Mouse (Mus musculus): Measurements from ENCODE around the gene Actbl2. TPM values are rescaled to one million over a fixed set of nuclear protein-coding genes. Genes with fewer than 3 reads are reported as not detected.

The Actbl2 gene
- total RNA-seq, 2 experiments from 2014 or later = not detected

DNA sequence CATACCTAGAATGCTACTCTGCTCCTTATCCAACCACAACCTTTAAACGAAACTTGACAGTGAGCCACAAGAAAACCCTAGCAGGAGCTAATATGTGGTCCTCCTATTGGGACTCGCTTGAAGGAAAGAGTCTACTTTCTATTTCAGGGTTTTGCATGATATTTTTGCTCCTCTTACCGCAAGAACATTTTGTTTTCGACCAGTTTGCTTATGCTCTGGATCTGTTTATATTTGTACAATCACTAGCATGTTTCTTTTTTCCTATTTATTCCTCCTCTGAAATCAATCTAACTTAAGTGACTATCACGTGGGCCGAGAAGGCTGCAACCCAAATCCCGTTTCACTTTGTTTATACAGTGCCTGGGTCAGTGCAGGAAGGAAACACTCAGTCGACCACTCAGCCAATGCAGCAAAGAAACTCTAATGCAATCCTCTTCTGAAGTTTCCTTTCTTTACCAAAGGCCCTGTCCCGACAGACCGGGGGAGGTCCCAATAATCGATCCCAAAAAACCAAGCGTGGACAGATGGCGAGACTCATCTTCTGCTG is 15.0 kb downstream of the Actbl2 start:
- no peak for DNase-seq (ENCODE audit: low spot score)

GRCm38 (mm10) chr13:111271868-111272267 is 17.1 kb downstream of the Actbl2 start:
- DNase-seq (ENCODE audit: low spot score) = no peak

DNA sequence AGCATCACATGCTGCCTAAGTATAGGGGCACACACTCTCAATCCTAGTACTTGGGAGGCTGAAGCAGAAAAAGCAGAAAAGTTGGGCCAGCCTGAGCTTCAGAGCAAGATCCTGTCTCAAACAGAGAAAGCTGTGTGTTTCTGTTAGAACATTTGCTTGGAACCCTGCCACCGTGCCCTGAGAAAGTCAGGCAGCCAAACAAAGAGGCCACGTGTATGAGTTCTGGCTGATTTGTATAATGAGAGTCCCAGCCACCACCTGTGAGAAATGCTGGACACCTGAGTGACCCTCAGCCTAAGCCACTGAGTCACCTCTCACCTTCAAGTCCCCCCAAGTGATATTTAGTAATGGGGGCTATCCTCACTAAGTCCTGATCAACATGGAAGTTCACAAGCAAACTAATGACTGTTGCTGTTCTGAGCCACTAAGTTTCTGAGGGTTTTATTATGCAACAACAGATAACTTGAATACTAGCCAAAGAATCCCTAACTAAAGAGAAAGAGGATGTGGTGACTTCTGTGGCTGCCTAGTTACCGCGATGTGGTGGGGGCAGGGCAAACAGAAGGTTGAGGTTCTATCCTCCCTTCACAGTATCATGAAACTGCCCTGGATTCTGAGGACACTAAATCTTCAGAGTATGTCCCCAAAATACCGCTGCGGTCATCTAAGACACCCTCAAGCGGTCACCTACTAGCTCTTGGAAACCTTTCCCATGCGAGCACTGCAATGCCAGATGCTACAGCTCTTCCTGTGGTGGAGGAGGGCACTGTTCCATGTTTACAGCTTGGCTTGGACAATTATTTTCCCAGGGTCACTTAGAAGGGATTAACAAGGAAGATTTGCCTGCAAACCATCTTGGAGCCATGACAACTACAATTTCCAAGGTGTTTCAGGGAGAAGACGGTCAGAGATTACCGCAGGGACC is 31.9 kb downstream of the Actbl2 start:
- DNase-seq (ENCODE audit: low spot score) = no peak

GRCm38 (mm10) chr13:111291161-111291957 is 36.5 kb downstream of the Actbl2 start:
- DNase-seq (ENCODE audit: low spot score) = no peak

GRCm38 (mm10) chr13:111291958-111292493 is 37.2 kb downstream of the Actbl2 start:
- no peak for DNase-seq (ENCODE audit: low spot score)

DNA sequence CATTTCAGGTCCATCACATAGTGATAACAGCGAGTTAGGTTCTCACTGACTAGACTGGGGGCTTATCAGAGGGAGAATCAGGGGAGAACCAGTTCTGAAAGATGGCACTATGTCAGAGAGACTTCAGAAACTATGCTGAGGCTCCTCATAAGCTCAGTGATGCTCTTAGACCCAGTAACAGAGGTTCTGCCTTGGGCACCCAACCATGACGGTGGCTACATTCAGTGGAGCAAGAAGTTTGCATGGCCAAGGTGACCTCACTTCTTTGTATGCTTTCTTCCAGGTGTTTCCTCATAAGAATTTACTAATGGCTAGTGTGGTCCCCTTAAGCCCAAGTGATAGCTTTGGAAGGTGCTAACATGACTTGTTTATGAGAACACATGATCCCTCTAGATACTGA is 38.7 kb downstream of the Actbl2 start:
- DNase-seq (ENCODE audit: low spot score) = no peak

- no peak for DNase-seq (ENCODE audit: low spot score)
These were observed 40.2 kb downstream of the Actbl2 start for GRCm38 (mm10) chr13:111294965-111295494.

DNA sequence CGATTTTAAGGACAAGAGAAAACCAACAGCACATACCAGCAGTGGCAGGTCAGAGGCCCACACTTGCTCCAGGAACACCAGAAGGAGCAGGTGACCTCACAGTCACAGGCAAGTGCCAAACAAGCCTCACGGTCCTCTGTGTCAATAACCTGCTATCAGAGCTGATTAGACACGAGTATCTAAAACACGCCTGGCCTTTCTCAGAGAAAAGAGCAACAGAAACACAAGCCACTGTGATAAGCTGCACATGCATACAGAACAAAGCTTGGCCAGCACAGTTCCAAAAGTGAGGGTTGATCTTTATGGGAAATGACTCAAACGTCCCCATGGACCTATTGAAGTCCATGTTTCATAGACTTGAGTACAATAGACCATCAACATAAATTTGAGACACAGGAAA is 41.2 kb downstream of the Actbl2 start:
- DNase-seq (ENCODE audit: low spot score) = no peak

DNA sequence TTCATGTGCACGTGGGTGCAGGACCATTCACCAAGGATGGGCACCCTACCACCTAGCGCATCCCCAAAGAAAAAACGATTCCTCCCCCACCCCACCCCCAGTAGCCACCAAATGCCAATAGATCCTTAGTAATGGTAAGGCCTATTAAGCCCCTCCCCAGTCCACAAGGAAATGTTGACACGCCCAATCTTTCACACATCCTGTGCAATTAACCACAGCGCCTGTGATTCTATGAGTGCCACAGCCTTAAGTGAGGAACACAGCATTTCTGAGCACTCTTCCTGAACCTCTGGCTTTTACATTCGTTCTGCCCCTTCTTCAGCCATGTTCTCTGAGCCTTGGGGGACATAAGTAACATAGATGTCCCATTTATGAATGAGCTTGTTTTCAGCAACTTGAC is 42.8 kb downstream of the Actbl2 start:
- no peak for DNase-seq (ENCODE audit: low spot score)

- no peak for DNase-seq (ENCODE audit: low spot score)
These were observed 44.4 kb downstream of the Actbl2 start for GRCm38 (mm10) chr13:111299145-111299713.

DNA sequence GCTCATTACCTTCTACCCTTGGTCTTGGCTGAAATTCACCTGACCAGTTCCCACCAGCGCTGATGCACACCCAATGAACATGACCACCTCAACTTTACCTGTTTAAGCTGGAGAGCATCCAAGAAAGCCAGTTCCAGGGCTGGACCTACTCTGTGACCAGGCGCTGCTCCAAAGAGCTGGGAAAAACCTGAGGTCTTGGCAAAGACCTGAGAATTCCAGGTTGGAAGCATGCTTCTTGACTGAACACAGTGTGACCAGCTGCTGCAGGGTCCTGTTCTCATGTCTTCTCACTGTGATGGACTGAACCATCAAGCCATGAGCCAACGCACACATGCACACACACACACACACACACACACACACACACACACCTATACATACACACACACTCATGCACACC is 46.0 kb downstream of the Actbl2 start:
- no peak for DNase-seq (ENCODE audit: low spot score)

DNA sequence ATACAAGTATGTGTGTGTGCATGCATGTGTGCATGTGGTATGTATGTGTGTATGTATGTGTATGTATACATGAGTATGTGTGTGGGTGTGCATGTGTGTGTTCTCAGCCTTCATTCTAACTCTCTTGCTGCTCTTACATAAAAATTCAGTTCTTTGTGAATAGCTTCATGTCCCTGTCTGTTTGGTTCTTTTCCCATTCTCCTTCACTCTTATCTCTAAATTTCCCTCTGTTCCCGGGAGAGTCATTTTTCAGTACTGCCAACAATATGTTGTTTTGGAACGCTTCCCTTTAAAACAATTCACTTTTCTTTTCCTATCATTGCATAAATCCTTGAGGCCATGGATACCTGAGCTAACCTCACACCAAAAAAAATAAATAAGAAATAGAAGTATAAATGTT is 46.6 kb downstream of the Actbl2 start:
- no peak for DNase-seq (ENCODE audit: low spot score)

DNA sequence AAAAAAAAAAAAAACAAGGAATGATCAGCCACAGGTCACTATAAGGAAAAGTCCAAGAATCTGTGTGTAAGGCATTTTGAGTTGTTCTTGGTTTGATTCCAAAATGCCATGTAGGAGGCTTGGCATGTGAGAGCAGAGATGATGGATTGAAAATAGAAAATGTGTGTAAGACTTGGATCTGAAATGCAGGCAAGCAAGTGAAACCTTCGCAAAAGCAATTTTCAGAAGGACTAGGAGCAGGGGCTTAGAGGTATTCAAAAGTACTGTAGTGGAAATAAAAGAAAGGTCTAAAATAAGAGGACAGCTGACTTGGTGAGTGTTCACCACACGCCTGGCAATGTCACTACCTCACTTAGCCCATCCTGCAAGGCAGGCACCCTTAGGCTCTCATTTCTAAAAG is 49.4 kb downstream of the Actbl2 start:
- DNase-seq (ENCODE audit: low spot score) = no peak

DNA sequence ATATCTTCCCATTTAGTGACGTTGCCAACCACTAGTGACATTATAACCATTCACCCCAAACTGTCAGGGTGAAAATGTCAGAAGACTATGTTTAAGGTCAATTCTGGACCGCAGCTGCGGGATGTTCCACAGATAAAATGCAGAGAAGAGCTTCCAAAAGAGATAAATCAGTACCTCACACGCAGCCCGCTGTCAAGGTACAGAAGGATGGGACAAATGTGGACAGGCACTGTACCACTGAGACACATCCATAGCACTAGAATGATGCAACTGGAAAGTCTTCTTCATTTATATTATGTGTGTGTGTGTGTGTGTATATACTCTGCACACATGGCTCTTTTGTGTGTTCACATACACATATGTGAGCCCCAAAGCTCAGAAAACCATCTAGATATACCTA is 49.9 kb downstream of the Actbl2 start:
- DNase-seq (ENCODE audit: low spot score) = no peak

Other genes with a start within 250 kb of the Actbl2 start
- gene Gpbp1, start 235.1 kb downstream of the Actbl2 start, total RNA-seq (2021) = 10 to 100 TPM; 53.0 to 62.4 TPM

All from gastrocnemius, adult 18-20 months (tissue).